Mouse (Mus musculus) monocyte, adult 59 days (primary cell): ENCODE data around the gene Hsd3b2. TPM values are rescaled to one million over a fixed set of nuclear protein-coding genes. Genes with fewer than 3 reads are reported as not detected.

Experiments used
- total RNA-seq, 2 experiments: library from RNA; stranded (reverse); gene quantifications; one replicate each; pipeline ENCODE4 v1.2.4; 2023

The Hsd3b2 gene
- total RNA-seq, result under 1 TPM in 1 of 2 experiments, not detected in 1; 0.16 TPM

DNA sequence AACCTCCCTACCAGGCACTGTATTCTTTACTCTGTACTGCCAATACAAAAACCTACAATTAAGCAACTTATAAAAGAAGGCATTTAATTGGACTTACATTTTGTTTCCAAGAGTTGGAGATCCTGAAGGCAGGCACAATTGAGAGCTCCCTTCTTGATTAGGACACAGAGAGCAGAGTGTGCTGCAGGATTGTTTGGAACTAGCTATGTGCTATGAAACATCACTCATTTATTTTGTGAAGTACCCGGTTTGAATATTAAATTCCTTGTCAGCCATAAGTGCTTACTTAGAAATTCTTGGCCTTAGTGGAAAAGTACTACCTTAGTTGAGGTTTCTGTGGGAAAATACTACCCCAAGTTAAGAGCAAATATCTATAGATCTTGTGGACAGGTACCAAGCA, at the start of gene Hsd3b2:
Hsd3b2 (minus strand) TSS at position 168 of the 400 bp plus-strand sequence.

Other genes starting within 250 kb of the Hsd3b2 start
- gene Hsd3b4, start 214.0 kb downstream of the Hsd3b2 start, total RNA-seq, result not detected
- gene Gm10681, start 135.7 kb downstream of the Hsd3b2 start, total RNA-seq, result not detected
- gene Hsd3b5, start 94.3 kb downstream of the Hsd3b2 start, total RNA-seq, result not detected
- gene Hsd3b3, start 38.6 kb upstream of the Hsd3b2 start, total RNA-seq, result not detected
- gene Hsd3b6, start 89.9 kb upstream of the Hsd3b2 start, total RNA-seq, result not detected
- gene Hsd3b1, start 135.3 kb upstream of the Hsd3b2 start, total RNA-seq, result not detected
- not detected for gene Hao2, start 168.7 kb upstream of the Hsd3b2 start, total RNA-seq